Mouse (Mus musculus): ENCODE measurements around the gene Alg12.

DNA sequence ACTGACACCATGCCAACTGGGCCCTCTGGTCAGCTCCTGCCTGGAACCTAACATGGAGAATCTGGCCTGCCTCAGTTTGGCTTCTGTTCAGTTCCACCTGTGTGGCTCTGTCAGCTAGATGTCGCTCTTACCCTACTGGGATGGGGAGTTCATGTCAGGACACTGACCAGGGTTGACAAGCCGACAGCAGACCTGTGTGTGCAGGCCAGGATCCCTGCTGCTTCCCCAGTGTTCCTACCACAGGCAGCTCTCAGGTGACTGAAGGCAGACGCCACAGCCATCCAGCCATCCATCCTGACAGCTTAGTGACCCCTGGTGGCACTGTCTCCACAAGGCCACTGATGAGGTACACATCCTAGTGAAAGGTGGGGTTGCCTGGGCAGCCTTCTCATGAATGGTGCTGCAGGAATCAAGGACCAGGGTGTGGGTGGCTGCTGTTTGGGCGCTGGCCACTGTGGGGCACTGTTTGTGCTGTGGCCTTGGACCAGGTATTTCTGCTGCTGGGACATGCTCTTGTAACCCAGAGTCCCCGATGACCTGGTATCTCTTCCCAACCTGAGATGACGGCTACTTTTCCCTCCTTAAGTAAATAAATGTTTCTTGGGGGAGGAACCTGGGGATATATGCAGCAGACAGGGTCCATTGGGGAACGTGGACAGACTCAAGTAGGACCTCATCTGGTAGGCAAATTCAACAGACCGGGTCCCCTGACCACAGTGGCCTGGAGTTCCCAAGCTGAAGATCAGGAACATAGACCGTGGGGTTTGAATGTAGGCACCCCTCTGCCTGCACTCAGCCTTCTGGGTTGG lies 9.1 kb upstream of the Alg12 start:
- no peak for TF ChIP-seq POLR2A (IDR thresholded peaks at IDR 0.05; ENCODE audit: extremely low read depth, insufficient read depth, low read length)
- TF ChIP-seq CTCF (IDR thresholded peaks at IDR 0.05; ENCODE audit: extremely low read depth, insufficient read depth, low read length): peak; percentile 53
